Mouse (Mus musculus) thymus, postnatal 0 days (tissue): ENCODE data around the gene Nrxn3. TPM values are rescaled to one million over a fixed set of nuclear protein-coding genes. Genes with fewer than 3 reads are reported as not detected.

ENCODE experiments used
- DNase-seq: peaks from one replicate; pipeline ENCODE4 v3.0.0-alpha.2; 2015; ENCODE audit warnings: low spot score
- polyA plus RNA-seq: library from polyadenylated mRNA; unstranded; fragments of >200 nt; fragmentation: Nextera tagmentation; extraction: Ambion mirVana; gene quantifications from 2 replicates; pipeline ENCODE4 v1.2.1, GENCODE M21; 2015

Gene Nrxn3
- polyA plus RNA-seq, 1 experiment from 2014 or later, result 0.17 TPM

DNA sequence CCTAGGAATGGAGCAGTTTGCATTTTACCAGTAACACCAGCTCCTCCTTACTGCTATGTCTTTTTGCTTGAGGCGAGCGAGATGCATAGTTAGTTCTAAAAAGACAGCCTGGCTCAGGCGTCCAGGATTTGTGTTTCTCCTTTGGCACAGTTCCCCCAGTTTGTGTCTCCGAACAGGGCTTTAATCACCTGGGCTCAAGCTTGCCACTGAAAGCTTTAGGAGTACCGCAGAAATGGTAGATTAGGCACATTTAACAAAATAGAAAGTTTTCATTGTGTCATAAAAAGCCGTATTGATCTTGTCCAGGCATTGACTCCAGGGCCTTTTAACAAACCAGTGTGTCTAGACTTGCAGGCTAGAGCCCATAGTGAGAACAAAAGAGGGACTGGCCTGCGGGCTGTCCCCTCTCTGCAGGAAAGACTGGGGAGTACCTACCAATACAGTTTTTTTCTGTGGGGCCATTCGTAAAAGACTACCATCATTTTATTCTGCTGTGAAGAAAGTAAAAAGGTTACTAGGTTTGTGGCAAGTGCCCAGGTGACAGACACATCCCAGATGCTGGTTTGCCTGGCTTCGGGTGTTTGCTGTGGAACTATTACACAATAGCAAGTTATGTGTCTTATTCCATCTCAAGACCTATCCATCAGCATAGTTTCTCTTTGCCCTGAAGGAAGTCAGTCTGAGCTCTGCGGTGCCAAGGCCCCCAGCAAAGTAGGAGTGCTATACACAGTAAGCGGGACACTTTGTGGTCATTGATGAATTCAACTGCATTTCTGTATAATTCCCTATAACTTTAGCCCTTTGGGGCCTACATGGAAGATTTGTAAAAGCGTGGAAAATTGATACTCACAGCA is 451.9 kb downstream of the Nrxn3 start:
- DNase-seq, result no peak

DNA sequence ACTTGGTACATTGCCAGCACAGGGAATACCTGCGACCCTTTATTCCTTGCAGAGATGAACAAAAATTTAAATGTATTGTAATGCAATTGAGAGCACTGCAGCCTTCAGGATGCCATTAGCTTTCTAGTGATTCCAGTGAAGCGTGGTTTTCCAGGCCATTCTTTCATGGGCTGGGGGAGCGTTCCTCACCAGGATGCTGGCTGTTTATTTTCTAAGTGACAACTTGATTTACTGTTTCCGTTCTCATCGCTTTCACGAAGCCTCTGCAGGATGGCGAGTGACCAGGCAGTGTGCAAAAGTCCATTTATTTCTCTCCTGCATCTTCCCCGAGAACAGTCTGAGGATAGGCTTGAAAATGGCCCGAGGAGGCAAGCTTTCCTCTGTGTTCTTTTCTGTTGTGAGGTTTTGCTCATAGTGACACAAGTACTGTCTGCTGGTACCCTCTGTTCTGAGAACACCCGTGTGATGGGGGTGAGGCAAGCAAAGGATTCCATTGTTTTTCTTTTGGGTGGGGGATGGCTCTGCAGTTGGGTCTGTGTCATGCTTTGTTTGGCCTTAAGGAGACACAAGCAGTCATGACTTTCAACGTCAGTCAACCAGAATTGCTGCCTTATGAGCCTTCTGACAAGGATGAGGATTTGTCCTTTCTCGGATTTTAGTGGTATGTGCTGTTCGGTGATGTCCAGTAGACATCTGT is 457.4 kb downstream of the Nrxn3 start:
- no peak for DNase-seq

DNA sequence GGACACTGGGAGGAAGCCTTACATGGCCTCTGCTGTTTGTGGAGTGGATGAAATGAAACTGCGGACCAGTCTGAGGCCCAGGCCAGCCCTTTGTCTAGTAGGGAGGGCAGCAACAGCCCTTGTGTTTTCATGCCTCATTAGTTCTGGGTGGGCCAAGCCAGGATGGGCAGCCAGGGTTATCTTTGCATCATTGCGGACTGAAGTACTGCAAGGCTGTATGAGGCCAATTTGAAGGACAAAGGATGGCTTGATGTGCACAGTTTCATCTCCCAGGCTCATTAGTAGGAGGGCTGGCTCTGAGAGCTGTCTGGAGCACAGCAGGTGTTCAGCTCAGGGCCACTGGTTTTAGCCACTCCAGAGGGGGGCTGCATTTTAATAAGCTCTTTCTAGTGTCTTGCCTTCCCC is 458.5 kb downstream of the Nrxn3 start:
- no peak for DNase-seq

DNA sequence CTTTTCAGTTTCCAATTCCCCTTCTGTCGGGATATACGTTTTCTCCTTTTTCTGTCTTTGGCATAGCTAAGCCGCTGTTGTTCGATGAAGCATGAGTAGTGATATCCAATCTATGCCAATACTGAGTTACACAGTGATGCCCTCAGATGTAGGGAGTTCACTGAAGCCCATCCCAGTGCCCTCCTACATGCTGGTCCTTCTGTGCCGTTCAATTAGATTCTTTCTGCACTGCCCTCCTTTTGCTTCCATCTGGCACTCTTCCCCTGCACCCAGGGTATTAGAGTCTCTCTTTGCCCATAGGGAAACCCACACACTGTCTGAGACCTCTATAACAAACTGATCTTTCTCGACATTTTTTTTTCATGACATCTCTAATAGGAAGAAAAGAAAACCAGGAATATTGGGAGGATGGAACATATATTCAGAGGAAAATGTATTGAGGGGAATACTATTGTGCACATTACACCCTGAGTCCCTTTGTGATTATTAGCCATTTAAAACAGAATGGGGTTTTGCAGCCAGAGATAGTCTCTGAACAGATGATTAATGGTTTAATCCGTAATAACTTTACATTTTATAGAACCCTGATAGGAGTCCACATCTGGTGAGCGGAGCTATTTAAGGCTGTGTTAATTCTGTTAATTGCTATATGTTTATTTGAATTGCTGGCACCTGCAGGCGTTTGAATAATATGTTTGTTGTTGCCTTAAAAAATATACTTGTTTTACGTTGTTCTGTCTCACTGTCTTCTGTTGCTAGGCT is 476.3 kb downstream of the Nrxn3 start:
- no peak for DNase-seq

- DNase-seq, result no peak
These were observed 488.9 kb downstream of the Nrxn3 start for GRCm38 (mm10) chr12:89211608-89212007.

DNA sequence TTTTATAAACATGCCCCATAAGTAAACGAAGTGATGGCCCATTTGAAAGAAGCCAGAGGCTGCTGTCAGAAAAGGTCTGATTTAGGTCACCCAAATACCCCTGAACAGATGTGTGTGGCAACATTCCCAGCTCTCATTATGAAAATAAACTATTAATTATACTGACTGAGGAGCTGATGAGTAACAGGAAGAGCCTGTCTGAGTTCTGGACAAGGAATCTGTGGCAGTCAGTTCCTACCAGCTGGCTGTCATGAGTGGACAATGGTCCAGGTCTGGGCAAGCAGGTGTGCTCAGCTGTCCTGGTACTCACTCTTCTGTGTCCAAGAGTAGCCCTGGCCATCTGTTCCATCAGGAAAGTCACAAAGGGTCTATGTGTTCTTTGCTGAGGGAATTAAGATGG is 517.1 kb downstream of the Nrxn3 start:
- DNase-seq, result no peak

GRCm38 (mm10) chr12:89241554-89241953 is 518.9 kb downstream of the Nrxn3 start:
- no peak for DNase-seq

- DNase-seq, result no peak
These were observed 519.8 kb downstream of the Nrxn3 start for GRCm38 (mm10) chr12:89242476-89242875.

GRCm38 (mm10) chr12:89255275-89255892 is 532.7 kb downstream of the Nrxn3 start:
- no peak for DNase-seq

DNA sequence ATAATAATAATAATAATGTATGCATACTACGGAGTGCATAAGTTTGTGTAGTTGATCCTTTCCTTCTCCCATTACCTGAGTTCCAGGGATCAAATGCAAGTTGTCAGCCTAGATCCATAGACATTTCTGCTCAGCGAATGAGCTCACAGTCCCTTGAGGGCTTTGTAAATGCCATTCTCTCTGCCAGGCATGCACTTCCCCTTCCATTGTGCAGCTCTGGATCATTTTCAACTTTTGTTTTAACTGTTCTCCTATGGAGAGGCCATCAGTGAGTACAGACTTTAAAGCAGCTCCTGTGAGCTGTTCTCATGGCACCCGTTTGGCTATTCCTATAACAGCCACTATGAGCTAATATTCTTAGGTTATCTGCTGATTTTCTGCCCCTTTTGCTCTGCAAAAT is 536.2 kb downstream of the Nrxn3 start:
- DNase-seq, result no peak

- no peak for DNase-seq
These were observed 537.4 kb downstream of the Nrxn3 start for GRCm38 (mm10) chr12:89260076-89260475.

GRCm38 (mm10) chr12:89262261-89262660 is 539.6 kb downstream of the Nrxn3 start:
- DNase-seq, result no peak

DNA sequence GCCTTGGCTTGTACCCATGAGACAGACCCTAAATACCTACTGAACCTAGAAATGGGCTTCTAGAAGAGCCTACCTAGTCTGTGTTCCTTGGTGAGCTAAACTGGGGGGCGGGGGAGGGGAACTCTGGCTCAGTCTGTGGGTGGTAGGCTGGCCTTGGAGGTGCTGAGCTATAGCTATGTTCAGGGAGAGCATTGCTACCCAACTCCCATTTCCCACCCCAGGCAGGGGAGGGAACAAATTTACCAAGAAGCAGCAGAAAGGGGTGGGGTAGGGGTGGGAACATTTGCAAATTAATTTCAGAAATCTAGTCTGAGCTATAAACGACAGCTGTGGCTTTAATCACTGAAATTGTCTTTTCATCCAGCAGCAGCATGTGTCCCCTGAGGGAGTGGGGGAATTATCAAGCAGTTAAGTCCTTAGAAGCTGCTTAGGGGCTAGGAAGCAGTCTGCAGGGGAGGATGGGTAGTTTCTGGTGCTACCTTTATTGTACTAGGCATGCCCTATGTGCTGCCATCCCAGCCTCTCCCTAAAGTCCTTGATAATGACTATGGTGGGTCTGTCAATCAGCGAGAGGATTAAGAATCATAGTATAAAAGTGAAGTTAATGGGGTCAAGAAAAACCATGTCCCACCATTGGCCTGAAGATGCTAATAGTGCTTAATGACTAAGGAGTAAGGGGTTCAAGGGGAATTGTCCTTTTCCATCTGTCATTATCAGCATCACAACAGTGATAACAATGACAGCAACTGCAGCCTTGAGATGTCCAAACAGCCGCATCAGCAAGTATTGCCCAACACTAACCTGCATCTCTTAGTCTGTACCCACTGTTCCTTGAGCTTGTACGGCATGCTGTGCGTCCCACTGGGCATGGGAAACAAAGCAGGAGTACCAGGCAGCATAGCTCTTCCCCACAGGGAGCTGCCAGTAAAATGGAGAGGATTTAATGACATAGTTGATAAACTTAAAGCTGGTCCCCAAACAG is 560.0 kb downstream of the Nrxn3 start:
- no peak for DNase-seq

GRCm38 (mm10) chr12:89284412-89284811 is 561.7 kb downstream of the Nrxn3 start:
- DNase-seq, result no peak

DNA sequence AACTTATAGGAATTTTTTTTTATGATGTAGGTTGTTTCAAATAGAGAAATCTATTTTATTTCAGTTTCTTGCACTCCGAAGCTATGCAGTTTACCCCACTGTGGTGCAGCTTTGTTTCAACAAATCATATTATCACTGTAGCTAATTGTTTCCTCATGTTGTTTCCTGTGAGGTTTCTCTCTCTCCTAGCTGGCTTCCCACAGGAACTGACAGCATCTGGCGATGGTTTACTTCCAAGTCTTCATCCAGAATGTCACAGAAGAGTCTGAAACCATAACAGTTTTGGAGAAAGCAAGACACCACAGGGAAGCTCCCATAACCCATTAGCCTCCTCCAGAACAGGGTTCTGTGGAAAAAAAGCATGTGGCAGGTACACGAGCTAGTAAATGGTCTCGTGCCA is 564.4 kb downstream of the Nrxn3 start:
- no peak for DNase-seq

GRCm38 (mm10) chr12:89289589-89290274 is 567.1 kb downstream of the Nrxn3 start:
- DNase-seq, result no peak

DNA sequence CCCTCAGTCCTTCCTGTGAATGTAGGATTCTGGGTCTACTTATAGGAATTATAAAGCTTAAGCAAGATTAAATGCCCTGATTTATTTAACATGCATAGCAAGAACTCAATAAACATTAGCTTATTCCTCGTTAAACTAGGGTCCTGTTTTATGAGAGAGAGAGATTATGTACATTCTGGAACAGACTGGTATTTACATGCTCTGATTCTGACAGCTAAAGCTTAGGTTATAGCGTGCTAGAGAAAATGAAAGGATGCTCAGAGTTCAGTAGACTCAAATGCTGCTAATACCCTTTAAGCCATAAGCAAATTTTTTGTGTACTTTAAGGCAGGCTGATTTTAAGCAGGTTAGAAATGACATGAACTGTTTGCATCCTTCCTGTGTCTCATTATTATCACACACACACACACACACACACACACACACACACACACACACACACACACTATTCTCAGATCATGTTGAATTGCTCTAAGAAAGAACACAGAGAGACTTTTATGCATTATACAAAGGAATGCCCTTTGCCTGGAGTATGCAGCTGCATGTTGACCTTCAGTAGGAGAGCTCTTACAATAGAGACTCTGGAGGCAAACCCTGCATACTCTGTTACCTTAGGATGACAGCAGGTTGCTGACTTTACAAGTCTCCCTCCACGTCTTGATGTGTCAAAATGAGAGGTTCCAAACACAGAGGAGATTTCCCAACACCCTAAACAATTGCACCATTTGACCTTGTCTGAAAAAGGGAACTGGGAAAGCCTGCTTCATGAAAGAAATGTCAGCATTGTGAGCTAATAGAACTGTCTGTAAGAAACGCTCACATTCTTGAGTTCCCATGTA is 568.3 kb downstream of the Nrxn3 start:
- DNase-seq, result no peak

GRCm38 (mm10) chr12:89302011-89302410 is 579.3 kb downstream of the Nrxn3 start:
- DNase-seq, result peak; percentile 36

DNA sequence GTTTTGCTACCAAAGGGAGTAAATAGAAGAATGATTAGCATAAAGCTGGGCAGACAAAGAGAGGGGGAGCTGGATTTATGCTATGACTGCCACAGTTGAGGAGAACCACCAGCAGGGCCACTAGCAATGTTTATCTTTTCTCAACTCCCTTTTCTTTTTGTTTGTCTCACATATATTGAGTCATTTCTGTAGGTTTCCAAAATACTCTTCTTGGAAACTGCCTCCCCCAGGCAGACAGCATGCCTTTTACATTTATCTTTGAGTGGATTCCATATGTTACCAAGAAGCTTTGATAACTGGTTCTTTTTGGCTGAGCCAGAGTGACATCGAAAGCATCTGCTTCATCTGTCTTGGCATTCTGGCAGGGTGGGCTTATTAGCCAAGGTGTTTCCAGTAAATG is 587.5 kb downstream of the Nrxn3 start:
- DNase-seq, result no peak
